ENCODE assay signal across 9 mouse cellular contexts in genomic region chr2:127142031-127142430, GRCm38 (mm10). TPM values are rescaled to one million over a fixed set of nuclear protein-coding genes. Genes with fewer than 3 reads are reported as not detected.
A peak's percentile ranks its signal among the peaks of the same experiment; 100 is the strongest.
DNase-seq lines count a peak whose midpoint lies in the region; ATAC-seq and TF ChIP-seq lines count a peak whose summit lies in the region.
"Had no signal": no experiment of that assay in that cellular context is flagged by ENCODE, and none has a peak within 500 bp of the region (broad histone marks: within the 10 kb centered on the region; RNA-seq: fewer than 3 reads in every experiment).

No protein-coding gene starts in this region.

- no peak for DNase-seq in embryonic facial prominence, embryonic 10.5 days (ENCODE audit: low spot score)
- no peak for DNase-seq in heart, postnatal 0 days (ENCODE audit: low spot score)
- no peak for DNase-seq in ovary, adult 18-20 months (ENCODE audit: low spot score)
- no peak for DNase-seq in left cerebral cortex, adult 9 months (ENCODE audit: low spot score in 2 of 2)
- no peak for DNase-seq in Muller cell, postnatal 12 days (ENCODE audit: inconsistent ontology term)
- no peak for DNase-seq in ovary, postnatal 14 days (ENCODE audit: low spot score)
- DNase-seq: gastrocnemius, postnatal 25 days had no signal

- TF ChIP-seq EP300 in ES-Bruce4 (IDR thresholded peaks at IDR 0.05; ENCODE audit: insufficient read depth, low read depth, low read length), result no peak
- TF ChIP-seq EP300 in heart, postnatal 0 days (IDR thresholded peaks at IDR 0.05; ENCODE audit: low read depth), result no peak

- no peak for TF ChIP-seq POLR2A in ES-Bruce4 (IDR thresholded peaks at IDR 0.05; ENCODE audit: insufficient read depth, low read length)

- peak overlapping the region; percentile 64 for H3K4me2 ChIP-seq in heart, postnatal 0 days (ENCODE audit: low read depth, low read length)
- H3K4me2 ChIP-seq in liver, embryonic 12.5 days, result peak overlapping the region; percentile 96

- 0 out of 2 replicates have a peak, but pooled peaks have one; percentile 37 for ATAC-seq in heart, postnatal 0 days (ENCODE audit: insufficient read depth, low read depth)
- peak; percentile 22; the same call in 1 of the 2 replicates for ATAC-seq in liver, embryonic 12.5 days

- H3K4me3 ChIP-seq in ES-Bruce4 (ENCODE audit: low read depth, low read length), result peak overlapping the region; percentile 75; the same call in 1 of the 2 replicates
- H3K4me3 ChIP-seq in embryonic facial prominence, embryonic 10.5 days, result peak overlapping the region; percentile 73
- H3K4me3 ChIP-seq in heart, postnatal 0 days (ENCODE audit: low read depth, low read length), result peak overlapping the region; percentile 55
- H3K4me3 ChIP-seq in liver, embryonic 12.5 days, result peak overlapping the region; percentile 75

- no peaks in the 10 kb centered on the region for H3K9me3 ChIP-seq in ES-Bruce4 (replicated peaks; ENCODE audit: control insufficient read depth, insufficient read depth, low read length, poor library complexity, severe bottlenecking)
- H3K9me3 ChIP-seq in embryonic facial prominence, embryonic 10.5 days, result no peaks in the 10 kb centered on the region
- no peaks in the 10 kb centered on the region for H3K9me3 ChIP-seq in heart, postnatal 0 days (replicated peaks; ENCODE audit: control insufficient read depth, low read length)
- no peaks in the 10 kb centered on the region for H3K9me3 ChIP-seq in liver, embryonic 12.5 days (replicated peaks)

- WGBS in embryonic facial prominence, embryonic 10.5 days, result 91% methylated on average over 10 of the region's 10 CpGs
- 80% methylated on average over 10 of the region's 10 CpGs for WGBS in heart, postnatal 0 days
- WGBS in liver, embryonic 12.5 days (ENCODE audit: insufficient replicate concordance), result 70% methylated on average over 10 of the region's 10 CpGs

- peaks cover 5% of the 10 kb centered on the region; the same call in 1 of the 2 replicates for H3K36me3 ChIP-seq in ES-Bruce4 (ENCODE audit: control insufficient read depth, insufficient read depth, low read length, poor library complexity, severe bottlenecking)
- peaks cover 35% of the 10 kb centered on the region for H3K36me3 ChIP-seq in embryonic facial prominence, embryonic 10.5 days (replicated peaks)
- H3K36me3 ChIP-seq in heart, postnatal 0 days (replicated peaks; ENCODE audit: control insufficient read depth, insufficient read depth, low read length), result peaks cover 8% of the 10 kb centered on the region
- peaks cover 42% of the 10 kb centered on the region for H3K36me3 ChIP-seq in liver, embryonic 12.5 days

- H3K27ac ChIP-seq in ES-Bruce4 (ENCODE audit: insufficient read depth, low read length), result no peak overlapping the region
- no peak overlapping the region for H3K27ac ChIP-seq in embryonic facial prominence, embryonic 10.5 days (replicated peaks)
- H3K27ac ChIP-seq in heart, postnatal 0 days (ENCODE audit: low read depth), result no peak overlapping the region
- peak overlapping the region; percentile 76 for H3K27ac ChIP-seq in liver, embryonic 12.5 days

- no peak overlapping the region for H3K9ac ChIP-seq in ES-Bruce4 (ENCODE audit: low read depth, poor library complexity, severe bottlenecking)
- 0 out of 2 replicates have a peak overlapping the region, but pooled peaks have one; percentile 0 for H3K9ac ChIP-seq in heart, postnatal 0 days (replicated peaks; ENCODE audit: low read depth, low read length)
- peak overlapping the region; percentile 85 for H3K9ac ChIP-seq in liver, embryonic 12.5 days

- H3K27me3 ChIP-seq in ES-Bruce4 (ENCODE audit: control insufficient read depth, insufficient read depth, low read length, poor library complexity, severe bottlenecking), result no peaks in the 10 kb centered on the region; the same call in 1 of the 2 replicates
- H3K27me3 ChIP-seq in embryonic facial prominence, embryonic 10.5 days (replicated peaks; ENCODE audit: low read depth, poor library complexity, severe bottlenecking), result 0 out of 2 replicates have a peak, but pooled peaks cover 4% of the 10 kb centered on the region
- no peaks in the 10 kb centered on the region for H3K27me3 ChIP-seq in heart, postnatal 0 days (ENCODE audit: control insufficient read depth, insufficient read depth, low read length)
- no peaks in the 10 kb centered on the region for H3K27me3 ChIP-seq in liver, embryonic 12.5 days (replicated peaks)

- no peaks in the 10 kb centered on the region for H3K4me1 ChIP-seq in ES-Bruce4 (ENCODE audit: control insufficient read depth, insufficient read depth, low read length)
- peaks cover 24% of the 10 kb centered on the region for H3K4me1 ChIP-seq in embryonic facial prominence, embryonic 10.5 days
- H3K4me1 ChIP-seq in heart, postnatal 0 days (ENCODE audit: control insufficient read depth, insufficient read depth), result peaks cover 3% of the 10 kb centered on the region; the same call in 1 of the 2 replicates
- H3K4me1 ChIP-seq in liver, embryonic 12.5 days, result peaks cover 81% of the 10 kb centered on the region

- no peak for TF ChIP-seq CTCF in ES-Bruce4 (IDR thresholded peaks at IDR 0.05; ENCODE audit: low read depth, low read length)
- no peak for TF ChIP-seq CTCF in heart, postnatal 0 days (IDR thresholded peaks at IDR 0.05; ENCODE audit: low read depth)

RNA-seq across cellular contexts. Expression of gene Itpripl1, which starts 1.2 kb away (rescaled TPM):
- polyA plus RNA-seq in ES-Bruce4 (2011; ENCODE audit: insufficient read depth, insufficient read length, low read depth, missing spikeins), result 9.1 and 10.2 TPM in 2 replicates
- polyA plus RNA-seq in embryonic facial prominence, embryonic 10.5 days (2016; fragmentation: Nextera tagmentation; extraction: Ambion mirVana), result 14.6 and 17.4 TPM in 2 replicates
- 9.4 and 13.6 TPM in 2 replicates for total RNA-seq in heart, postnatal 0 days (2014; rRNA removed; ENCODE audit: low replicate concordance)
- 9.8 and 10.2 TPM in 2 replicates for polyA plus RNA-seq in heart, postnatal 0 days (2015; fragmentation: Nextera tagmentation; extraction: Ambion mirVana)
- 28.8 and 30.1 TPM in 2 replicates for polyA plus RNA-seq in liver, embryonic 12.5 days (2016; fragmentation: Nextera tagmentation; extraction: Ambion mirVana)

RNA-seq across cellular contexts. Expression of gene Ncaph, which starts 8.3 kb away (rescaled TPM):
- 90.3 and 97.1 TPM in 2 replicates for polyA plus RNA-seq in ES-Bruce4 (2011; ENCODE audit: insufficient read depth, insufficient read length, low read depth, missing spikeins)
- polyA plus RNA-seq in embryonic facial prominence, embryonic 10.5 days (2016; fragmentation: Nextera tagmentation; extraction: Ambion mirVana), result 116 and 117 TPM in 2 replicates
- total RNA-seq in heart, postnatal 0 days (2014; rRNA removed; ENCODE audit: low replicate concordance), result 17.0 and 33.4 TPM in 2 replicates
- polyA plus RNA-seq in heart, postnatal 0 days (2015; fragmentation: Nextera tagmentation; extraction: Ambion mirVana), result 14.7 and 15.6 TPM in 2 replicates
- polyA plus RNA-seq in liver, embryonic 12.5 days (2016; fragmentation: Nextera tagmentation; extraction: Ambion mirVana), result 73.3 and 75.2 TPM in 2 replicates
